20 mouse cellular contexts compared by ENCODE assay signal in genomic region chr11:43148341-43148740, GRCm38 (mm10). TPM values are rescaled to one million over a fixed set of nuclear protein-coding genes. Genes with fewer than 3 reads are reported as not detected.
A peak's percentile ranks its signal among the peaks of the same experiment; 100 is the strongest.
DNase-seq lines count a peak whose midpoint lies in the region; ATAC-seq and TF ChIP-seq lines count a peak whose summit lies in the region.
"Had no signal": no experiment of that assay in that cellular context is flagged by ENCODE, and none has a peak within 500 bp of the region (broad histone marks: within the 10 kb centered on the region; RNA-seq: fewer than 3 reads in every experiment).

No protein-coding gene starts in this region.

- H3K4me1 ChIP-seq in kidney, adult 2 months (ENCODE audit: control insufficient read depth, insufficient read depth, low read length) = peaks cover 3% of the 10 kb centered on the region; the same call in 1 of the 2 replicates
- H3K4me1 ChIP-seq in kidney, embryonic 14.5 days (ENCODE audit: control insufficient read depth, insufficient read depth, low read length) = no peaks in the 10 kb centered on the region
- no peaks in the 10 kb centered on the region for H3K4me1 ChIP-seq in kidney, embryonic 16.5 days (ENCODE audit: insufficient read depth, low read length)
- peaks cover 15% of the 10 kb centered on the region; the same call in 1 of the 2 replicates for H3K4me1 ChIP-seq in small intestine, adult 2 months (ENCODE audit: control insufficient read depth, insufficient read depth, insufficient read length, low read length)
- H3K4me1 ChIP-seq: embryonic facial prominence, embryonic 13.5 days; forebrain, embryonic 12.5 days; heart, embryonic 12.5 days; hindbrain, embryonic 10.5 days had no signal

- peak; percentile 80 for DNase-seq in kidney, adult 2 months
- no peak for DNase-seq in layer of hippocampus, adult 2 months (ENCODE audit: low spot score in 2 of 2)
- DNase-seq in layer of hippocampus, postnatal 14 days (ENCODE audit: low spot score in 2 of 2) = no peak
- no peak for DNase-seq in testis, postnatal 10 days (ENCODE audit: low spot score)
- no peak for DNase-seq in embryo, embryonic 10.5 days (ENCODE audit: low spot score)
- DNase-seq: adrenal gland, postnatal 14 days; cerebellum, adult 11-12 months; cerebellum, adult 9-10 months; cerebellum, postnatal 25 days; gastrocnemius, postnatal 14 days; heart, adult 2 months had no signal

- no peak for ATAC-seq in kidney, embryonic 14.5 days (ENCODE audit: low FRiP score, low TSS enrichment)
- ATAC-seq in kidney, embryonic 16.5 days (ENCODE audit: low FRiP score, low TSS enrichment) = peak; percentile 54; the same call in 1 of the 2 replicates

- TF ChIP-seq CTCF in kidney, adult 2 months (conservative IDR thresholded peaks at IDR 0.05; ENCODE audit: insufficient read depth, insufficient read length, low read depth, low read length) = no peak
- TF ChIP-seq CTCF in layer of hippocampus, adult 2 months (conservative IDR thresholded peaks at IDR 0.05) = no peak
- TF ChIP-seq CTCF in small intestine, adult 2 months (IDR thresholded peaks at IDR 0.05; ENCODE audit: extremely low read depth, insufficient read length, insufficient replicate concordance, low read depth, low read length) = no peak

- WGBS in kidney, adult 2 months = 32% methylated on average over 1 of the region's 1 CpGs
- 54% methylated on average over 1 of the region's 1 CpGs for whole genome bisulfite sequencing in kidney, embryonic 14.5 days
- WGBS in kidney, embryonic 16.5 days = 64% methylated on average over 1 of the region's 1 CpGs
- 20% methylated on average over 1 of the region's 1 CpGs for WGBS in small intestine, adult 2 months

- TF ChIP-seq POLR2A in kidney, adult 2 months (IDR thresholded peaks at IDR 0.05; ENCODE audit: low read depth, low read length) = no peak
- no peak for TF ChIP-seq POLR2A in small intestine, adult 2 months (IDR thresholded peaks at IDR 0.05; ENCODE audit: low read depth, low read length)

- H3K4me2 ChIP-seq in kidney, embryonic 14.5 days (replicated peaks; ENCODE audit: low read depth, low read length) = no peak overlapping the region
- H3K4me2 ChIP-seq in kidney, embryonic 16.5 days (replicated peaks; ENCODE audit: low read depth, low read length) = no peak overlapping the region
- H3K4me2 ChIP-seq: embryonic facial prominence, embryonic 13.5 days; forebrain, embryonic 12.5 days; heart, embryonic 12.5 days had no signal

- no peak overlapping the region for H3K4me3 ChIP-seq in kidney, adult 2 months (ENCODE audit: insufficient read depth, low read depth, low read length)
- H3K4me3 ChIP-seq in kidney, embryonic 14.5 days (ENCODE audit: low read length) = no peak overlapping the region
- H3K4me3 ChIP-seq in layer of hippocampus, adult 2 months = no peak overlapping the region
- H3K4me3 ChIP-seq in kidney, embryonic 16.5 days (ENCODE audit: low read length) = no peak overlapping the region
- no peak overlapping the region for H3K4me3 ChIP-seq in small intestine, adult 2 months (ENCODE audit: low read depth, low read length)
- H3K4me3 ChIP-seq: embryonic facial prominence, embryonic 13.5 days; forebrain, embryonic 12.5 days; heart, adult 2 months; heart, embryonic 12.5 days; hindbrain, embryonic 10.5 days had no signal

- H3K9ac ChIP-seq in kidney, embryonic 14.5 days (ENCODE audit: low read depth, low read length) = no peak overlapping the region
- H3K9ac ChIP-seq in kidney, embryonic 16.5 days (replicated peaks; ENCODE audit: low read length) = no peak overlapping the region
- H3K9ac ChIP-seq: embryonic facial prominence, embryonic 13.5 days; forebrain, embryonic 12.5 days; heart, embryonic 12.5 days had no signal

- H3K9me3 ChIP-seq in kidney, embryonic 14.5 days (ENCODE audit: control insufficient read depth, low read length) = no peaks in the 10 kb centered on the region
- no peaks in the 10 kb centered on the region for H3K9me3 ChIP-seq in kidney, embryonic 16.5 days (ENCODE audit: low read length)
- H3K9me3 ChIP-seq: embryonic facial prominence, embryonic 13.5 days; forebrain, embryonic 12.5 days; heart, embryonic 12.5 days; hindbrain, embryonic 10.5 days had no signal

- 0 out of 2 replicates have a peak overlapping the region, but pooled peaks have one; percentile 22 for H3K27ac ChIP-seq in kidney, adult 2 months (ENCODE audit: insufficient read depth, low read depth, low read length)
- no peak overlapping the region for H3K27ac ChIP-seq in kidney, embryonic 14.5 days (ENCODE audit: low read depth, low read length)
- H3K27ac ChIP-seq in layer of hippocampus, adult 2 months = peak overlapping the region; percentile 57; the same call in 1 of the 2 replicates
- no peak overlapping the region for H3K27ac ChIP-seq in kidney, embryonic 16.5 days (ENCODE audit: low read length)
- H3K27ac ChIP-seq in small intestine, adult 2 months (ENCODE audit: insufficient read depth, low read depth, low read length) = peak overlapping the region; percentile 96
- H3K27ac ChIP-seq: embryonic facial prominence, embryonic 13.5 days; forebrain, embryonic 12.5 days; heart, adult 2 months; hindbrain, embryonic 10.5 days had no signal

- H3K36me3 ChIP-seq in kidney, adult 2 months (ENCODE audit: control insufficient read depth, insufficient read depth, low read length) = no peaks in the 10 kb centered on the region
- H3K36me3 ChIP-seq in kidney, embryonic 14.5 days (ENCODE audit: control insufficient read depth, insufficient read depth, low read length) = no peaks in the 10 kb centered on the region
- H3K36me3 ChIP-seq in kidney, embryonic 16.5 days (ENCODE audit: insufficient read depth, low read length) = no peaks in the 10 kb centered on the region
- H3K36me3 ChIP-seq in small intestine, adult 2 months (ENCODE audit: control insufficient read depth, insufficient read depth, low read length) = no peaks in the 10 kb centered on the region
- H3K36me3 ChIP-seq: embryonic facial prominence, embryonic 13.5 days; forebrain, embryonic 12.5 days; heart, embryonic 12.5 days; hindbrain, embryonic 10.5 days had no signal

- H3K27me3 ChIP-seq in kidney, adult 2 months (replicated peaks; ENCODE audit: control insufficient read depth, insufficient read depth, low read length) = no peaks in the 10 kb centered on the region
- no peaks in the 10 kb centered on the region for H3K27me3 ChIP-seq in kidney, embryonic 14.5 days (ENCODE audit: control insufficient read depth, insufficient read depth, low read length)
- H3K27me3 ChIP-seq in kidney, embryonic 16.5 days (ENCODE audit: insufficient read depth, low read length) = no peaks in the 10 kb centered on the region
- no peaks in the 10 kb centered on the region for H3K27me3 ChIP-seq in small intestine, adult 2 months (ENCODE audit: control insufficient read depth, insufficient read depth, low read length)
- H3K27me3 ChIP-seq: embryonic facial prominence, embryonic 13.5 days; forebrain, embryonic 12.5 days; heart, embryonic 12.5 days had no signal

RNA-seq across cellular contexts. Expression of gene Atp10b, which starts 1.3 kb away (rescaled TPM):
- polyA plus RNA-seq in kidney, adult 2 months (2012; rRNA removed) = 1.5 and 2.2 TPM in 2 replicates
- 0.49 and 1.2 TPM in 2 replicates for polyA plus RNA-seq in kidney, embryonic 14.5 days (2014; fragmentation: Nextera tagmentation; extraction: Ambion mirVana)
- total RNA-seq in layer of hippocampus, adult 2 months (2021) = 1 to 10 TPM in 1 of 2 experiments, under 1 TPM in 1; 0.54 to 1.3 TPM
- 1 to 10 TPM; 2.3 to 2.6 TPM for total RNA-seq in layer of hippocampus, postnatal 14 days (2021)
- polyA plus RNA-seq in kidney, embryonic 16.5 days (2015; fragmentation: Nextera tagmentation; extraction: Ambion mirVana) = 0.90 and 1.1 TPM in 2 replicates
- polyA plus RNA-seq in small intestine, adult 2 months (2012; rRNA removed) = 12.0 and 15.2 TPM in 2 replicates
- total RNA-seq: heart, adult 2 months; heart, postnatal 25 days; MEL had no signal

Comparison
In these comparisons a context has a peak if more than half of its experiments do, and no peak if none do; other contexts are left out.
1. H3K27ac ChIP-seq: peak in kidney, adult 2 months (single experiment), layer of hippocampus, adult 2 months (single experiment) and small intestine, adult 2 months (single experiment); none in kidney, embryonic 14.5 days (single experiment) and kidney, embryonic 16.5 days (single experiment).